Mouse (Mus musculus): ENCODE results near the gene Rmnd1.

DNA sequence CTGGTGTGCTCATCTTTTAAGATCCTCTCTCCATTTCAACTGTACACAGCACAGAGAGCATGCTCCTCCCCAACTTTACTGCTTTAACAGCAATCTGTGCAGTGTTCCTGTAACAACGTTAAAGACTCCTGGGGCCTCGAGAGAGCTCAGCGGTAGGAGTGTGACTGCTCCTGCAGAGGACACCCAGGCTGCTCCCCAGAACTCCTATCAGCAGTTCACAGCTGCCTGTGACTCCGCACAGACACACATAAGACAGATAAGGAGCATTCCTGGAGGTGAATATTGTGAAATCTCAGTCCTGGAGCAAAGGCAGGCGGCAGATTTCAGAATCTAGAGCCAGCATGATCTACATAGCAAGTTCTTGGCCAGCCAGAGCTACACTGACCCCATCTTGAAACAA, 26.7 kb downstream of the Rmnd1 start:
- TF ChIP-seq POLR2A (IDR thresholded peaks at IDR 0.05; ENCODE audit: insufficient read depth, low read depth, low read length) (no peak), CTCF (IDR thresholded peaks at IDR 0.05; ENCODE audit: insufficient read depth, low read depth, low read length) (no peak)
